Mouse (Mus musculus) liver, embryonic 13.5 days (tissue): ENCODE data around the gene Gm21746. TPM values are rescaled to one million over a fixed set of nuclear protein-coding genes. Genes with fewer than 3 reads are reported as not detected.
"Not testable (repeated sequence)": the region's sequence is repeated elsewhere in the genome, so short reads cannot be mapped to it uniquely, and the experiment has no call there.

Experiments used
- ATAC-seq: fragments of 200-750 bp; cut with Nextera tagmentation; 2 replicates; pipeline ENCODE4 v1.8.0; 2017; ENCODE audit warnings: low read depth, mild to moderate bottlenecking, moderate number of reproducible peaks, moderate library complexity
- DNase-seq: peaks from one replicate; pipeline ENCODE4 v3.0.0; 2022
- H3K27ac ChIP-seq: fragments of 300-500 bp; sonication (generic); 2 replicates; pipeline ENCODE4 v1.5.1; 2015; ENCODE audit warnings: moderate library complexity, mild to moderate bottlenecking, inconsistent platforms
- H3K27me3 ChIP-seq: fragments of 300-500 bp; sonication (generic); 2 replicates; pipeline ENCODE4 v1.6.1; 2015; ENCODE audit warnings: mild to moderate bottlenecking, inconsistent platforms
- H3K36me3 ChIP-seq: fragments of 300-500 bp; sonication (generic); 2 replicates; pipeline ENCODE4 v1.6.1; 2015; ENCODE audit warnings: mild to moderate bottlenecking, inconsistent platforms
- H3K4me1 ChIP-seq: fragments of 300-500 bp; sonication (generic); replicated peaks from 2 replicates; pipeline ENCODE4 v1.6.1; 2015; ENCODE audit warnings: inconsistent platforms
- H3K4me2 ChIP-seq: fragments of 300-500 bp; sonication (generic); 2 replicates; pipeline ENCODE4 v1.6.1; 2015; ENCODE audit warnings: inconsistent platforms, mild to moderate bottlenecking, moderate library complexity
- H3K4me3 ChIP-seq: fragments of 300-500 bp; sonication (generic); replicated peaks from 2 replicates; pipeline ENCODE4 v1.5.1; 2015; ENCODE audit warnings: mild to moderate bottlenecking, inconsistent platforms
- H3K9ac ChIP-seq: fragments of 300-500 bp; sonication (generic); 2 replicates; pipeline ENCODE4 v1.6.1; 2015; ENCODE audit warnings: mild to moderate bottlenecking, inconsistent platforms
- H3K9me3 ChIP-seq: fragments of 300-500 bp; sonication (generic); replicated peaks from 2 replicates; pipeline ENCODE4 v1.6.1; 2016; ENCODE audit warnings: inconsistent platforms
- WGBS: fragments of 180-500 bp; shearing (Covaris S2); methylation state at CpG from one replicate; pipeline ENCODE4 v1.1.7; 2015; ENCODE audit not compliant: insufficient replicate concordance; 5-methylcytosine and 5-hydroxymethylcytosine counted together
- polyA plus RNA-seq: library from polyadenylated mRNA; unstranded; fragments of >200 nt; fragmentation: Nextera tagmentation; extraction: Ambion mirVana; gene quantifications from 2 replicates; pipeline ENCODE4 v1.2.1, GENCODE M21; 2015

Gene Gm21746
- polyA plus RNA-seq: not detected in 2 replicates

GRCm38 (mm10) chrY:6237895-6238294 lies at the start of gene Gm21746:
Gm21746 (minus strand) TSS chrY:6237995.
- not testable (repeated sequence) for H3K4me2 ChIP-seq, H3K4me3 ChIP-seq, H3K27ac ChIP-seq, H3K36me3 ChIP-seq, H3K4me1 ChIP-seq, H3K27me3 ChIP-seq, DNase-seq, H3K9ac ChIP-seq, ATAC-seq, H3K9me3 ChIP-seq
- 48% methylated on average over 2 of the region's 3 CpGs for WGBS

GRCm38 (mm10) chrY:6266798-6267197 lies 29.0 kb upstream of the Gm21746 start, which contains the start of gene Gm20873:
Gm20873 (plus strand) TSS chrY:6267098.
- not testable (repeated sequence) for H3K4me2 ChIP-seq, DNase-seq, H3K9ac ChIP-seq, H3K4me1 ChIP-seq, H3K27me3 ChIP-seq, H3K27ac ChIP-seq, H3K4me3 ChIP-seq, H3K36me3 ChIP-seq, ATAC-seq, H3K9me3 ChIP-seq

Other genes starting within 250 kb of the Gm21746 start
- gene Gm20873, start 29.1 kb upstream of the Gm21746 start, polyA plus RNA-seq: not detected in 2 replicates